Mouse (Mus musculus) embryonic facial prominence, embryonic 13.5 days (tissue): ENCODE results near the gene Adamtsl5. TPM values are rescaled to one million over a fixed set of nuclear protein-coding genes. Genes with fewer than 3 reads are reported as not detected.

ENCODE experiments used
- ATAC-seq: fragments of 200-750 bp; cut with Nextera tagmentation; 2 replicates; pipeline ENCODE4 v1.8.0; 2017; ENCODE audit warnings: low read depth; ENCODE audit not compliant: insufficient number of reproducible peaks, insufficient read depth, low FRiP score, low TSS enrichment
- H3K27ac ChIP-seq: fragments of 300-500 bp; sonication (generic); 2 replicates; pipeline ENCODE4 v1.5.1; 2015; ENCODE audit warnings: moderate library complexity, mild to moderate bottlenecking, inconsistent platforms
- H3K27me3 ChIP-seq: fragments of 300-500 bp; sonication (generic); 2 replicates; pipeline ENCODE4 v1.6.1; 2015; ENCODE audit warnings: mild to moderate bottlenecking, inconsistent platforms
- H3K36me3 ChIP-seq: fragments of 300-500 bp; sonication (generic); 2 replicates; pipeline ENCODE4 v1.6.1; 2015; ENCODE audit warnings: mild to moderate bottlenecking, inconsistent platforms
- H3K4me1 ChIP-seq: fragments of 300-500 bp; sonication (generic); 2 replicates; pipeline ENCODE4 v1.6.1; 2015; ENCODE audit warnings: inconsistent platforms
- H3K4me2 ChIP-seq: fragments of 300-500 bp; sonication (generic); 2 replicates; pipeline ENCODE4 v1.6.1; 2015; ENCODE audit warnings: moderate library complexity, mild to moderate bottlenecking, inconsistent platforms
- H3K4me3 ChIP-seq: fragments of 300-500 bp; sonication (generic); 2 replicates; pipeline ENCODE4 v1.5.1; 2015; ENCODE audit warnings: mild to moderate bottlenecking, inconsistent platforms
- H3K9ac ChIP-seq: fragments of 300-500 bp; sonication (generic); 2 replicates; pipeline ENCODE4 v1.6.1; 2015; ENCODE audit warnings: mild to moderate bottlenecking, inconsistent platforms
- H3K9me3 ChIP-seq: fragments of 300-500 bp; sonication (generic); 2 replicates; pipeline ENCODE4 v1.6.1; 2016; ENCODE audit warnings: inconsistent platforms
- WGBS: fragments of 180-500 bp; shearing (Covaris S2); methylation state at CpG from one replicate; pipeline ENCODE4 v1.1.7; 2015; ENCODE audit warnings: mixed read lengths; 5-methylcytosine and 5-hydroxymethylcytosine counted together
- polyA plus RNA-seq: library from polyadenylated mRNA; unstranded; fragments of >200 nt; fragmentation: Nextera tagmentation; extraction: Ambion mirVana; gene quantifications from 2 replicates; pipeline ENCODE4 v1.2.1, GENCODE M21; 2015

Gene Adamtsl5
- polyA plus RNA-seq, 1 experiment from 2014 or later: 3.2 TPM

GRCm38 (mm10) chr10:80324120-80325037 lies 23.8 kb downstream of the Adamtsl5 start:
- Histone ChIP-seq H3K9ac (no peak overlapping the region), H3K4me3 (peak overlapping the region; percentile 62), H3K27me3 (0 out of 2 replicates have a peak, but pooled peaks cover 4% of the 10 kb centered on the region), H3K4me1 (peaks cover 33% of the 10 kb centered on the region), H3K4me2 (peak overlapping the region; percentile 98), H3K27ac (no peak overlapping the region), H3K9me3 (no peaks in the 10 kb centered on the region), H3K36me3 (no peaks in the 10 kb centered on the region)
- WGBS: 77% methylated on average over 17 of the region's 17 CpGs
- ATAC-seq: no peak

- H3K27ac ChIP-seq: no peak overlapping the region
- no peaks in the 10 kb centered on the region for H3K9me3 ChIP-seq
- H3K4me2 ChIP-seq: peak overlapping the region; percentile 98
- peak overlapping the region; percentile 62 for H3K4me3 ChIP-seq
- peak; percentile 33; the same call in 1 of the 2 replicates for ATAC-seq
- peak overlapping the region; percentile 72 for H3K9ac ChIP-seq
- 0 out of 2 replicates have a peak, but pooled peaks cover 4% of the 10 kb centered on the region for H3K27me3 ChIP-seq
- peaks cover 6% of the 10 kb centered on the region; the same call in 1 of the 2 replicates for H3K36me3 ChIP-seq
- under 1% methylated on average over 46 of the region's 46 CpGs for WGBS
- peaks cover 36% of the 10 kb centered on the region for H3K4me1 ChIP-seq
Measured at GRCm38 (mm10) chr10:80323261-80324119, 24.7 kb downstream of the Adamtsl5 start.

GRCm38 (mm10) chr10:80322811-80323211 lies 25.4 kb downstream of the Adamtsl5 start:
- Histone ChIP-seq H3K9me3 (no peaks in the 10 kb centered on the region), H3K4me1 (peaks cover 36% of the 10 kb centered on the region), H3K27ac (no peak overlapping the region), H3K36me3 (peaks cover 11% of the 10 kb centered on the region; the same call in 1 of the 2 replicates), H3K27me3 (peaks cover 4% of the 10 kb centered on the region; the same call in 1 of the 2 replicates), H3K9ac (peak overlapping the region; percentile 72), H3K4me2 (peak overlapping the region; percentile 98), H3K4me3 (peak overlapping the region; percentile 62)
- WGBS: 3% methylated on average over 28 of the region's 28 CpGs
- ATAC-seq: no peak

GRCm38 (mm10) chr10:80321670-80322581 lies 26.3 kb downstream of the Adamtsl5 start:
- Histone ChIP-seq H3K27ac (no peak overlapping the region), H3K4me2 (peak overlapping the region; percentile 98), H3K9ac (peak overlapping the region; percentile 72), H3K4me3 (peak overlapping the region; percentile 62), H3K4me1 (peaks cover 36% of the 10 kb centered on the region), H3K27me3 (peaks cover 13% of the 10 kb centered on the region), H3K36me3 (peaks cover 16% of the 10 kb centered on the region), H3K9me3 (no peaks in the 10 kb centered on the region)
- WGBS: 91% methylated on average over 21 of the region's 21 CpGs
- ATAC-seq: no peak

GRCm38 (mm10) chr10:80321014-80321669 lies 27.1 kb downstream of the Adamtsl5 start:
- H3K27ac ChIP-seq: no peak overlapping the region; the same call in 1 of the 2 replicates
- H3K36me3 ChIP-seq: peaks cover 16% of the 10 kb centered on the region
- 73% methylated on average over 6 of the region's 6 CpGs for WGBS
- H3K9ac ChIP-seq: peak overlapping the region; percentile 54; the same call in 1 of the 2 replicates
- H3K9me3 ChIP-seq: no peaks in the 10 kb centered on the region
- H3K27me3 ChIP-seq: peaks cover 21% of the 10 kb centered on the region
- peak overlapping the region; percentile 62; the same call in 1 of the 2 replicates for H3K4me3 ChIP-seq
- ATAC-seq: no peak
- peaks cover 36% of the 10 kb centered on the region for H3K4me1 ChIP-seq
- H3K4me2 ChIP-seq: peak overlapping the region; percentile 80

GRCm38 (mm10) chr10:80320340-80320760 lies 27.9 kb downstream of the Adamtsl5 start, which contains the start of gene 2310011J03Rik:
Gene 2310011J03Rik, minus strand, starts transcription at chr10:80320537.
- Histone ChIP-seq H3K4me3 (peak within 1 kb of the TSS; percentile 75), H3K36me3 (peaks cover 16% of the 10 kb centered on the region), H3K27ac (peak within 1 kb of the TSS; percentile 73), H3K9me3 (no peaks in the 10 kb centered on the region), H3K9ac (peak within 1 kb of the TSS; percentile 86), H3K4me2 (peak within 1 kb of the TSS; percentile 80), H3K4me1 (peaks cover 36% of the 10 kb centered on the region), H3K27me3 (peaks cover 26% of the 10 kb centered on the region)
- no peak for ATAC-seq
- under 1% methylated on average over 34 of the region's 34 CpGs for WGBS

- Histone ChIP-seq H3K9me3 (no peaks in the 10 kb centered on the region), H3K36me3 (peaks cover 33% of the 10 kb centered on the region), H3K27me3 (peaks cover 58% of the 10 kb centered on the region), H3K9ac (0 out of 2 replicates have a peak overlapping the region, but pooled peaks have one; percentile 55), H3K4me3 (no peak overlapping the region), H3K4me2 (no peak overlapping the region), H3K4me1 (peaks cover 34% of the 10 kb centered on the region), H3K27ac (no peak overlapping the region)
- ATAC-seq: no peak
- WGBS: 57% methylated on average over 10 of the region's 10 CpGs
Measured at GRCm38 (mm10) chr10:80317011-80317410, 31.2 kb downstream of the Adamtsl5 start.

- H3K9ac ChIP-seq: peak overlapping the region; percentile 55; the same call in 1 of the 2 replicates
- H3K36me3 ChIP-seq: peaks cover 40% of the 10 kb centered on the region
- H3K4me1 ChIP-seq: peaks cover 31% of the 10 kb centered on the region
- 0 out of 2 replicates have a peak overlapping the region, but pooled peaks have one; percentile 2 for H3K4me3 ChIP-seq
- peaks cover 65% of the 10 kb centered on the region for H3K27me3 ChIP-seq
- WGBS: 25% methylated on average over 11 of the region's 11 CpGs
- no peak overlapping the region for H3K27ac ChIP-seq
- ATAC-seq: no peak
- no peak overlapping the region for H3K4me2 ChIP-seq
- H3K9me3 ChIP-seq: no peaks in the 10 kb centered on the region
Measured at GRCm38 (mm10) chr10:80316359-80316781, 31.8 kb downstream of the Adamtsl5 start.

GRCm38 (mm10) chr10:80315315-80315714 lies 32.9 kb downstream of the Adamtsl5 start:
- Histone ChIP-seq H3K4me2 (no peak overlapping the region), H3K4me1 (peaks cover 25% of the 10 kb centered on the region), H3K36me3 (peaks cover 47% of the 10 kb centered on the region), H3K9me3 (no peaks in the 10 kb centered on the region), H3K4me3 (peak overlapping the region; percentile 1; the same call in 1 of the 2 replicates), H3K9ac (peak overlapping the region; percentile 37; the same call in 1 of the 2 replicates), H3K27me3 (peaks cover 75% of the 10 kb centered on the region), H3K27ac (no peak overlapping the region)
- WGBS: 44% methylated on average over 27 of the region's 27 CpGs
- ATAC-seq: no peak

GRCm38 (mm10) chr10:80314494-80315001 lies 33.7 kb downstream of the Adamtsl5 start:
- Histone ChIP-seq H3K4me2 (no peak overlapping the region), H3K9me3 (no peaks in the 10 kb centered on the region), H3K4me3 (peak overlapping the region; percentile 1; the same call in 1 of the 2 replicates), H3K36me3 (peaks cover 47% of the 10 kb centered on the region), H3K27ac (no peak overlapping the region), H3K27me3 (peaks cover 76% of the 10 kb centered on the region), H3K9ac (peak overlapping the region; percentile 55), H3K4me1 (peaks cover 23% of the 10 kb centered on the region)
- no peak for ATAC-seq
- WGBS: 45% methylated on average over 16 of the region's 16 CpGs
